Mouse (Mus musculus) testis, adult 2 months (tissue): Measurements from ENCODE around the gene Snrnp70. TPM values are rescaled to one million over a fixed set of nuclear protein-coding genes. Genes with fewer than 3 reads are reported as not detected.

Source experiments
- H3K27ac ChIP-seq: fragments of 200-500 bp; 2 replicates; pipeline ENCODE4 v1.5.1; 2012; ENCODE audit warnings: low read depth, low read length; ENCODE audit not compliant: control insufficient read depth, insufficient read depth
- H3K27me3 ChIP-seq: fragments of 200-500 bp; 2 replicates; pipeline ENCODE4 v1.6.1; 2012; ENCODE audit warnings: mild to moderate bottlenecking, low read length, moderate library complexity; ENCODE audit not compliant: control insufficient read depth, insufficient read depth
- H3K36me3 ChIP-seq: fragments of 200-500 bp; 2 replicates; pipeline ENCODE4 v1.6.1; 2012; ENCODE audit warnings: mild to moderate bottlenecking, low read length; ENCODE audit not compliant: control insufficient read depth, insufficient read depth
- H3K4me1 ChIP-seq: fragments of 200-500 bp; 2 replicates; pipeline ENCODE4 v1.6.1; 2012; ENCODE audit warnings: low read length; ENCODE audit not compliant: control insufficient read depth, insufficient read depth
- H3K4me3 ChIP-seq: fragments of 200-500 bp; 2 replicates; pipeline ENCODE4 v1.5.1; 2012; ENCODE audit warnings: low read depth, mild to moderate bottlenecking, low read length, moderate library complexity, mixed read lengths; ENCODE audit not compliant: control insufficient read depth
- CTCF ChIP-seq: fragments of 200-500 bp; IDR thresholded peaks from 2 replicates; pipeline ENCODE4 v1.5.1; 2012; ENCODE audit warnings: low read depth, mild to moderate bottlenecking, inconsistent platforms, low read length, moderate library complexity; ENCODE audit not compliant: control insufficient read depth, insufficient read depth, insufficient replicate concordance
- POLR2A ChIP-seq: fragments of 200-500 bp; IDR thresholded peaks from 2 replicates; pipeline ENCODE4 v1.6.1; 2012; ENCODE audit warnings: low read depth, mild to moderate bottlenecking, inconsistent platforms, low read length, moderate library complexity; ENCODE audit not compliant: control insufficient read depth
- polyA plus RNA-seq: library from polyadenylated mRNA; depleted of rRNA; stranded (reverse); fragments of >200 nt; gene quantifications from 2 replicates; pipeline ENCODE4 v1.2.3, GENCODE M21; 2012

Gene Snrnp70
- polyA plus RNA-seq, 1 experiment, result 202 TPM

DNA sequence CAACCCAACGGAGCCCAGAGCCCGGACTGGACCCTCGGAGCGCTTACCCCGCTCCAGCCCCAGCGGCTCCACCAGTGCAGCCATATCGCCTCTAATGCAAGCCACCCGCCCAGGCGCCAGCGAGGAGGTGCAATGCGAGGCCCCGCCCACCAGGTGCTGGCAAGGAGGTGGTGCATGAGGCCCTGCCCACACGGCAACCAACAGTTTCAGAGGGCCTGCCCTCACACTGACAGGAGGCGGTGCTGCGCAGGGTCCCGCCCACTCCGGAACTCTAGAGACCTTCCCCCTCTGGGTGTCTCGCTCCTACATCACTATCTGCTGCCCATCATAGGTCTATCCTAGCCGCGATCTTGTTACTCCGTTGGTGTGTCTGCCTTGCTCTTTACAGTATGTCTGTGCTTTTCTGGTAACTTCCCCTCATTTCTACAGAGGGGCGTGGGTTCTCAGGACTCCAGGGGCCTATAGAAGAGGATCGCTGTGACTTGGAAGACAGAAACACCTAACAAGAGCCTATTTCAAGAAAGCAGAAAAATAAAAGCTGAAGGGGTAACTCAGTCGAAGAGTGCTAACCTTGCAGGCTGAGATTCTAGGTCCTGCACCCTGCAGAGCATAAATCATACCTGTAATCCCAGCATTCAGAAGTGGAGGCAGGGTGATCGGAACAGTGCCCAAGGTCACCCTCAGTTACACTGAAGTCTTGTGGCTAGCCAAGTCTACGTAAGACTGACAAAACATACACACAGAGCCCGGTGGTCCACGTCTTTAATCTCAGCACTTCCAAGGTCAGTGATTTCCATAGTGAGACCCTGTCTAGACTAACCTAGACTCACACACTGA lies 24.8 kb downstream of the Snrnp70 start, which contains the start of gene Lin7b:
TSS of gene Lin7b (minus strand) at position 109 of the 837 bp plus-strand sequence.
- peak within 1 kb of the TSS; percentile 58 for H3K4me3 ChIP-seq
- no peaks in the 10 kb centered on the region for H3K36me3 ChIP-seq
- peaks cover 38% of the 10 kb centered on the region for H3K4me1 ChIP-seq
- no peaks in the 10 kb centered on the region; the same call in 1 of the 2 replicates for H3K27me3 ChIP-seq
- TF ChIP-seq CTCF (no peak), POLR2A (no peak)
- no peak within 1 kb of the TSS for H3K27ac ChIP-seq

DNA sequence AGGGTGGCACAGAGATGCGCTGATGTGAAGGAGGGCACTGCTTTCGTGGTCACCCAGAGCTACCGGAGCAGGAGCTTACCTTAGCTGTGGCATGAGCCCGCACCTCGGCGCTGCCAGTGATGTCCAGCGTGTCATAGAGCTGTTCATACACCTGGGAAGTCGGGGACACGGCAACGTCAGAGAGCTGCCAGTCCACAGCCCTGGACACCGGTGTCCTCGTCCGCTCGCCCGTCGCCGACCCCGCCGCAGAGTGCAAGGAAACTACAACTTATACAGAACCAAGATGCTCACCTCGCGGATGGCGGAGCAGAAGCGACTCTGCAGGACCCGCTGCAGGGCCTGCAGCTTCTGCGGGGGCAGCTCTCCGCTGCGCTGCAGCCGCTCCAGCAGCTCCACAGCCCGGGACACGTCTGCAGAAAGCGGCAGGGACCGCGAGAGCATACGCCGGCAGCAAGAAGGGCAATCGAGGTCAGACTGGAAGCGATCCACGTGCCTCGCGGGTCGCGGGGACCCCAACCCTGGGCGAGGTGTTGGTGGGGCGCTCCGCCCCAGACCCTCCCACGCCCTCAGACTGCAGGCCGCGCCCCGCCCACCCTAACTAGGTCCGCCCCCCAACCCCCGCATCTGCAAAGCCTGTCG lies 25.6 kb downstream of the Snrnp70 start:
- peaks cover 38% of the 10 kb centered on the region for H3K4me1 ChIP-seq
- H3K27me3 ChIP-seq, result no peaks in the 10 kb centered on the region; the same call in 1 of the 2 replicates
- no peak overlapping the region for H3K27ac ChIP-seq
- H3K36me3 ChIP-seq, result no peaks in the 10 kb centered on the region
- peak overlapping the region; percentile 58 for H3K4me3 ChIP-seq
- TF ChIP-seq POLR2A, result no peak

DNA sequence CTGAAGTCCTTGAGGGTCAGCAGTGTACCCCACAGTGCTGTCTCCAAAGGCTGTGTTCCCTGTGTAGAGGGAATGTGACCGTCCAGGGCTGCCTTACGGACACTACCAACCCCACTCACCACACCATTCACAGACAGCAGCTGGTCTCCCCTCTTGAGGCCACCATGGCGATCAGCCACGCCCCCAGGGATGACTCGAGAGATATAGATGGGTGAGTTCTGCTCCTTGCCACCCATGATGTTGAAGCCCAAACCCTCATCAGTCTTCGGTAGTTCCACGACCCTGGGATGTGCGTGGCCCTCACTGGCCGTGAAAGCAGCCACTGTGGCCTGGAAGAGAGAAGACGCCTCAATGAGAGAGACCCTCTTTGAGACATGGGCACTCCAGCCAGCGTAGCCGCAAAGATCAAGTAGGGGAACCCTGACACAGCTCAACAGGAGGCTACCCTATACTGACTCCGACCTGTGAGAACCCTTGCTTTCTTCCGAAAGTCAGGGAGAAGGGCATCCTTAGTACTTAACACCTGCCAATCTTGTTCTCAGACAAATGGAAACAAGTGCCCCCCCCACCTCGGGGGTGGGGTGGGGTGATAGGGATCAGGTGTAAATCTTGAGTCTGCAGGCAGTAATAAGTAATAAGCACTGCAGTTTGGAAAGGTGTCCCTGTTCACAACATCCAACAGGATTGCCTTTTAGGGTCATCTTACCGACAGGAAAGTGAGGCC lies 26.4 kb downstream of the Snrnp70 start:
- H3K36me3 ChIP-seq, result no peaks in the 10 kb centered on the region
- no peak for TF ChIP-seq POLR2A
- TF ChIP-seq CTCF, result no peak
- H3K27me3 ChIP-seq, result no peaks in the 10 kb centered on the region; the same call in 1 of the 2 replicates
- H3K4me3 ChIP-seq, result no peak overlapping the region
- peaks cover 38% of the 10 kb centered on the region for H3K4me1 ChIP-seq
- no peak overlapping the region for H3K27ac ChIP-seq

DNA sequence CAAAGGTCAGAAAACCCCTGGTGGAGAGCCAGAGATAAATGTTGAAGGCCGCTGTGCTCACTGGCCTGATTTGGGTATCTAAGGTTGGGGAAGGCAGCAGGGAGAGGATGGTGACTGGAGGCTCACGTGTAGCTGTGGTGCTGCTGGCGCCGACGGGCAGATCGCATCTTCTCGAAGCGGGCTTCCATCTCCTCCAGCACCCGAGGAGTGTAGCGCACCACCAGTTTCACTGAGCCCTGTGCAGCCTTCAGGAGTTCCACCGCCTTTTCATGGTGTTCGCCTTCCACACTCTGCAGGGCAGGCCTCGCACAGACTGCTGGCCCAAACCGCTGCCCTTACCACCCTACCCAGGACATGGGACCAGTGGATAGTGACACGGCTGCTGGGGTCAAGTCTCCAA lies 27.4 kb downstream of the Snrnp70 start:
- no peak for TF ChIP-seq POLR2A
- no peak for TF ChIP-seq CTCF

DNA sequence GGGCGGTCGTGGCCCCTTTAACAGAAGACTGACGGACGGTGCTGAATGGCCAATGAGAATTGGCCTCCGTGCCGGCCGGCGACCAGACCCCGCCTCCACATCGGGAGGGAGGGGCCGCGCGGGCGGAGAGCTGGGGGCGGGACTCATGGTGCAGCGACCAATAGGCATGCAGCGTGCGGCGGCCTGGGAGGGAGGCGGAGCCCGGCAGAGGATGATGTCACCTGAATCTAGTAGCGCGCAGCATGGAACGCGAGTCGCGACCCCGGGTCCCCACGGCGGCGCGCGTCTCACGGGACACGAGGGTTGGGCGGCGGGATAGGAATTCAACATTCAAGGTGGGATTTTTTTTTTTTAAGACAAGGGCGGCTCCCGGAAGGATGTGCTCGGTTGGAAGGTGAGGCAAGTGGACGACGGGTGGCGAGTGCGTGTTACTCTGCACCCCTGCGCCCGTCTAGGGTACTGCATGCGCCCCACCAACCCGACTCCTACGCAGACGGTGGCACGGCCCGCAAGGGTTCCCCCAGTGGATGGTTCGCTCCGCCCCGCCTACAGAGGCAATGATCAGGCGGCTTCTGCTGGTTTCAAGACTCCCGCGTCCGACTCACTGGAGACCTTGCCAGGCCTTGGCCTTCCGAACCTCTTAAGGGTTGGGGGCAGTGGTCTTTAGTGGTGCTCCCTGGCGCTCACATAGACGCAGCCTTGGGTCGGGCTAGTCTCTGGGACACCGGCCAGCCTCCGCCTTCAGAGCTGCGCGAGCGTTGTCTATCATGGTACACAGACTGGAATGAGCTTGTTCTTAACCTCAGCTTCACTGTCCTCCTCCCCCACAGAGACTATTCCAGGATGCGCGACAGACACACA lies 28.3 kb downstream of the Snrnp70 start:
- Histone ChIP-seq H3K4me1 (peaks cover 43% of the 10 kb centered on the region), H3K4me3 (peak overlapping the region; percentile 86), H3K27ac (peak overlapping the region; percentile 50), H3K36me3 (no peaks in the 10 kb centered on the region), H3K27me3 (no peaks in the 10 kb centered on the region; the same call in 1 of the 2 replicates)
- TF ChIP-seq POLR2A (no peak), CTCF (peak; percentile 61; the same call in 1 of the 2 replicates)

More for the DNA sequence above, 27.4 kb downstream of the Snrnp70 start:
- no peaks in the 10 kb centered on the region for H3K36me3 ChIP-seq
- H3K27ac ChIP-seq, result no peak overlapping the region
- no peak overlapping the region for H3K4me3 ChIP-seq
- no peaks in the 10 kb centered on the region; the same call in 1 of the 2 replicates for H3K27me3 ChIP-seq
- peaks cover 38% of the 10 kb centered on the region for H3K4me1 ChIP-seq

DNA sequence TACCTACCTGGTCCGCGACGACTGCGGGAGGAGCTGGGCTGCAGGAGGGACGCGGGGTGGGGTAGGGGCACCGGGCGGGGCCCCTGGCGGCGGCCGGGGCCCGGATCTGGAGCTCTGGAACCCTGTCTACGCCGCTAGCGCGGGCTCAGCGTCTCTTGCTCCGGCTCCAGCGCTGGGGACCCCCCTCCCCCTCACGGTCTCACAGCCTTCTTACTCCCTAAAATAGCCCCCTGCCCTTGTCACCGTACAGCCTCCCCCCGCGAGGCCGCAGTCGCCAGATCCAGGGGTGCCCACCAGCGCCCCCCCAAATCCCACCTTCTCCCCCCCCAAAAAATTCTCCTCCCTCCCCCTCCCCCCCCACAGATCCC lies 28.9 kb downstream of the Snrnp70 start, which contains the start of gene Ppfia3:
TSS of gene Ppfia3 (minus strand) at position 368 of the 368 bp plus-strand sequence.
- Histone ChIP-seq H3K27ac (peak within 1 kb of the TSS; percentile 50), H3K27me3 (no peaks in the 10 kb centered on the region; the same call in 1 of the 2 replicates), H3K4me1 (peaks cover 49% of the 10 kb centered on the region), H3K36me3 (no peaks in the 10 kb centered on the region), H3K4me3 (peak within 1 kb of the TSS; percentile 86)
- no peak for TF ChIP-seq POLR2A
- TF ChIP-seq CTCF, result no peak
